Mouse (Mus musculus) heart, postnatal 4 days (tissue): ENCODE results near the gene Aldh1l2. TPM values are rescaled to one million over a fixed set of nuclear protein-coding genes. Genes with fewer than 3 reads are reported as not detected.
A peak's percentile ranks its signal among the peaks of the same experiment; 100 is the strongest.
"Not testable (repeated sequence)": the region's sequence is repeated elsewhere in the genome, so short reads cannot be mapped to it uniquely, and the experiment has no call there.

Experiments used
- DNase-seq: peaks from one replicate; pipeline ENCODE4 v3.0.0; 2021
- total RNA-seq, 2 experiments: library from RNA; stranded (reverse); gene quantifications; 2 replicates each; pipeline ENCODE4 v1.2.3; 2021

Aldh1l2 gene
- total RNA-seq = 10 to 100 TPM; 31.3 to 36.3 TPM

DNA sequence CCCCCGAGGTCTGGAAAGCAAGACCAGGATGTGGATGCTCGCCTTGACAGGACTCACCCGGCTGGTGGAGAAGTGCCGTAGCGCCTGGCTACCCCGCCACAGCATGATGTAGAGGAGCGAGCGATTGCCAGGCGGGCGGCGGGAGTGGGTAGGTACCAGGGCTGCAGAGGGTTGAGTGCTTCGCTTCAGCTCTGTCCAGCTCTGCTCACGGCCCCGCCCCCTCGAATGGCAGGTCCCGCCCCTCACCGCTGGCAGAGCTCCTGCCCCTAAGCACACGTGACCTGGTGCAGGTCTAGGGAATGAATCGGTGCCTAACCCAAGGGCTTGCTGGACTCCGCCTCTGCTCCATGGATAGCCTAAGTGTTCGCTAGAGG lies at the start of gene Aldh1l2:
TSS of gene Aldh1l2 (minus strand) at position 231 of the 374 bp plus-strand sequence.
- DNase-seq = peak; percentile 83

DNA sequence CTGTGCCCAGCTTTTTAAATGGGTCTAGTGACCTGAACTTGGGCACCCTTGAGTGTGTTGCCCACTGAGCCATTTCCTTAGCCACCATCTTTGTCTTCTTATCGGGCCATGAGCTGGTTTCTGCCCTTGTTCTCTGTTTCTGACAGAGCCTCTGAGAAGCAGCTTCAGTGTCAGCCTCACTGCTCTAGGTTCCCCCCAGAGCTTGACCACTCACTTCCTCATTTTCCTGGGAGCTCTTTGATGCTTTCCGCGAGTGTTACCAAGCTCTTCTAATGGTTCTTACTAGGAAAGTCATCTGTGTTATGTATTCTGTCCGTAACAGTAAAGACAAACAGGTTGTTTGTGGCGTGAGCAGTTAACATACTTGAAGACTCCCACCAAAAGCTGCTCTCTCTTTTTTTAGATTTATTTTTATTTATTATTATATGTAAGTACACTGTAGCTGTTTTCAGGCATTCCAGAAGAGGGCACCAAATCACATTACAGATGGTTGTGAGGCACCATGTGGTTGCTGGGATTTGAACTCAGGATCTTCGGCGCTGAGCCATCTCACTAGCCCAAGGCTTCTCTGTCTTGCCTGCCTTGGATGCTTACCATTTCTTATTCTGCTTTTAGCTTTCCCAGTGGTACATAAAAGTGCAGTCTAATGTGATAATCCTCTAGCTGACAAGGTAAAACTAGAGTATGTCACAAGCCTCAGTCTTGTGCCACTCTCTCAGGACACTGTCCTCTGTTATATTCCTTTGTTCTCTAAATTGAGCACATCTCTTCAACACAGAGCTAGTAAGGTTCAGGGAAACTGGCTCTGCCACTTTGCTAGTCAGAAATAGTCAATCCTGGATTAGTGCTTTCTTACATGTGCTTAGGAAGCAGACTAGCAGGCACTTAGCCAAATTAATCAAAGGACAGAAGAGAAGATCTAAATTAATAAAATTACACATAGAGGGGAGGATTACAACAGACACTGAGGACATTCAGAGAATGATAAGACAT lies 31.8 kb upstream of the Aldh1l2 start:
- no peak for DNase-seq

DNA sequence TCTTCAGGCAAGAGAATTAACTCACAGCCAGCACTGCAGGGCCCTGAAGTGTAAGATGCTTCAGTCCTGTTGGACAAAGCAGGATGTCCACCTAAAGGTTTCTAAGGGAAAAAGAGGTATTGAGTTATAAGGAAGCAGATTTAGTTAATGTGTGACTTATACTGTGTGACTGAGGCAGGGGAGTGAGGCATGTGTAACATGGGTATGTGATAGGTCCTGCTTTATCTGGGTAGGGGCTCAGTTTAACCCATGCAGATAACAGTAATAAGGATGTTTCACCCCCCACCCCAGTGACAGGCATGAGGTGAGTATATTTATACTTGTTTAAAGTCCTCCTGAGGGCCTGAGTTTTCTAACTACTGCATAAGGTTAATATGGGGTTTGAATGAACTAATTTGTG lies 29.1 kb upstream of the Aldh1l2 start:
- DNase-seq = no peak

DNA sequence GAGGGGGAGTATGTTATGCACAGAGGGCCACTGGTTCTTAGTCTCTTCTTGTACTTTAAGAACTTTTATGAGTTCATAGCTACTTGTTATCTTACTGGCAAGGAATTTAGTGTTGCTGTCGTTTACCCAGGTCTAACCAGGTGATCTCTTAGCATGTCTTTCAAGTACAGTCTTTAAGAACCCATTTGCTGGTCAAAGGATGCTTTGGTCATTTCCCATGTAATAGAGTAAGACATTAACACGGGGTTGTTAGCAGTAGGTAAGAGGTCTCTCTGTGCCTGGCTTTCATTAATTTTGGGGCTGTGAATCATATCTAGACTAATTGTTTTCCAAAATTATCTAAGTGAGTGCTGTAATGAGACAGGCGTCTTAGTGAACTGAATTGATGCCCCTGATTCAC lies 11.4 kb upstream of the Aldh1l2 start:
- no peak for DNase-seq

DNA sequence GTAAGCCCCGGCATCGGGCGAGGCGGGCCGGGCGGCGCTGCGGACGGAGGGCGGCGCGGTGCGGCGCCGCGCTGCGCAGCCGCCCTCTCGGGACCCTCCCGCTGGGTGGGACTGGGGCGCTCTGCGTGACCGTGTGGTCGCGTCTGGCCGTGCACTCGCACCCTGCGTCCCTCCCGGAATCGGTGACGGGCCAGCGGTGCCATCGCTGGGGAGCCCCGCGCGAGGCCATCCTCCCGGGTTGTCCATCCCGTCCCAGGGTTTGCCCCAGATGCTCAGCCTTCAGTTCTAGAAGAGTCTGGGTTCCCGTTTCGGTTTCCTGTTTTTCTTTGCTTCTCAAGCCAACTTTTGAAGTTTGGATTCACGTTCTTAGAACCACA lies 10.2 kb upstream of the Aldh1l2 start:
- no peak for DNase-seq

DNA sequence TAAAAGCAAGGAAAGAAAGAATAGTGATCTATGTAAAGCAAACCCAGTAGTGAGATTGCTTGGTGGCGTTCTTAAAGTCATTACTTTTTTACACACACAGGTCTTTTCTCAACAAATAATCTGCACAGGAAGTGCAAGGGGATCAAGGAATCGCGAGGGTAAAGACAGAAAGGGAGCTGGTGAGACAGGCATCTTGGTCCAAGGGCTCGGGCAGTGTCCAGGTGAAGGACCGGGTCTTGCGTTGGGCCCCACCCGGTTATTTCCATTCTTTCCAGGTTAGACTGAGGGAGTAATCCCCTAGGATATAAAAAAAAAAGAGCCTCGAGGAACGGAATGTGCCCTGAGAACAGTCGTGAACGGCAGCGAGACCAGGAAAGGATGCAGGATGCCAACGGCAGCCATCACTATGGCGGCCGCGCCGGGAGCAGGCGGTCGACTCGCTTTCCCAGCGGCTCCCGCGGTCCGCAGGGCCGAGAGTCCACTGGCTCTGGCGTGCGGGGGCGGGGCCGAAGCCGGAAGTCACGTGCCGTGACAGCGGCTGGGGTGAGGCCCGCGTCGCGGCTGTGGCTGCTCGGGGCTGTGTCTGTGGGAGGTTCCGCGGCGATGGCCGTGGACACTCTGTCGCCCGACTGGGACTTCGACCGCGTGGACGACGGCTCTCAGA lies 9.6 kb upstream of the Aldh1l2 start, which contains the start of gene Washc4:
TSS of gene Washc4 (plus strand) at position 314 of the 664 bp plus-strand sequence.
- peak; percentile 97 for DNase-seq

DNA sequence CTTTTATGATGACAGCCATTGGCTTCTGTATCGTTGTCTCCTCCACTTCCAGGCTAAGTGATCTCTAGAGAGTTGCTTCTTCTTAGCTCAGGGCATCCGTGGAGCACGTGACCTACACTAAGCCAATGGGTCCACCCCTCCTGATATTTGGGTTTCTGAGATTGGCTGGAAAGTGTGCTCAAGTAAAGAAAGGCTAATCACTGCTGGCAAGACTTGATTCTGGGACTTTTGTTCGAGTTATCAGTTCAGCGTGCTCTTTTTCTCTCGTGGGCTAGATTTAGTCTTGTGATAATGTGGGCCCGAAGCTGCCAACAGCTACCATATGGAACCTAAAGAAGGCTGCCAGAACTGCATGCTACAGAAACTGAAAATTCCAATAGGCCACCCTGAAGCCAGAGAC lies 8.3 kb upstream of the Aldh1l2 start:
- DNase-seq = no peak

DNA sequence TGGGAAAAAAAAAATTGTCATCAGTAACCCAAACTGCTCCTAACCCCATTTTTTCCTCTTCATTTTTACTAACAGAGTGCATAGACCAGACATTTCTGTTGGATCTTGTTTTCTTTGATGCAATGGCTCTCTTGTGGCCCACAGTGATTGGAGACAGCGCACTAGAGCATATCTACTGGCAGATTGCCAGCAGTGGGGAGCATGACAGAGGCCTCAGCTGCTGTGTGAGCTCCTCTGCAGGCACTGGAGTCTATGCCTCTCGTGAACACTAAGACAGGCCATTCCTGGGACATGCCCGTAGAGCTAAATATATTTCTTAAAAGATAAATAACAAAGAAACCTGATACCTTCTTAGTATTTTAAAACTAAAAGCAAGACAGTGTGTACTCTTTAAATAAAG lies 6.2 kb upstream of the Aldh1l2 start:
- DNase-seq = peak; percentile 18

DNA sequence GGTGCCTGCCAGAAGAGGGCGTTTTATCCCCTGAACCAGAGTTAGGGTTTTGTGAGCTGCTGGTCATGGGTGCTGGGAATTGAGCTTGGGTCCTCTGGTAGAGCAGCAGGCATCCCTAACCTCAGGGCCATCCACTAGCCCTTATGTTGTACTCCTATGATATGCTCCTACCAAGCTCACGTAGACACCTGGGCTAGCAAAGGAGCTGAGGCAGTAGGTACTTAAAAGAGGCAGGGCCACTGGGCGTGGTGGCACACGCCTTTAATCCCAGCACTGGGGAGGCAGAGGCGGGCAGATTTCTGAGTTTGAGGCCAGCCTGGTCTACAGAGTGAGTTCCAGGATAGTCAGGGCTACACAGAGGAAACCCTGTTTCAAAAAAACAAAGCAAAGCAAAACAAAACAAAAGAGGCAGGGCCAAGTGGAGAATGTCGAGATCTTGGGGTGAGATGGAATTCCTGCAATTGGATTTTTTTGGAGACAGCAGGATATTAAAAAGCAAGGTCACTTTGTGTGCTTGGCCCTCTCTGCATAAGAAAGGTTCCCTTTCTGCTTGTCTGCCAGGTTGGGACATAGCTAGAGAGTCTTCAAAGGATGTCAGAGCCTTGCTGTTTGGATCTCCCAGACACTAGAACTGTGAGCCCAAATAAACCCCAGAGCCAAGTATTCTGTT lies 5.5 kb upstream of the Aldh1l2 start:
- no peak for DNase-seq

DNA sequence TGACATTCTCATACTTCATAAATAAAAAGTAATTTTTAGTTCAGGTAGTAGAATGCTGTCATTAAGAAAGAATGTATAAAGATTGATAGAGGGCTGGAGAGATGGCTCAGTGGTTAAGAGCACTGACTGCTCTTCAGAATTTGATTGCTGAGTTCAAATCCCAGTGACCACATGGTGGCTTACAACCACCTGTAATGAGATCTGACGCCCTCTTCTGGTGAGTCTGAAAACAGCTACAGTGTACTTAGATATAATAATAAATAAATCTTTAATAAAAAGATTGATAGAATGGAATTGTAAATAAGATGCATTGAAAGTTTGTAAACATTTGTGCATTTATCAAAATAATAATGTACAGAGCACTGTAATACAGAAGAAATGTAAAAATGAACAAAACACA lies 2.5 kb upstream of the Aldh1l2 start:
- no peak for DNase-seq

DNA sequence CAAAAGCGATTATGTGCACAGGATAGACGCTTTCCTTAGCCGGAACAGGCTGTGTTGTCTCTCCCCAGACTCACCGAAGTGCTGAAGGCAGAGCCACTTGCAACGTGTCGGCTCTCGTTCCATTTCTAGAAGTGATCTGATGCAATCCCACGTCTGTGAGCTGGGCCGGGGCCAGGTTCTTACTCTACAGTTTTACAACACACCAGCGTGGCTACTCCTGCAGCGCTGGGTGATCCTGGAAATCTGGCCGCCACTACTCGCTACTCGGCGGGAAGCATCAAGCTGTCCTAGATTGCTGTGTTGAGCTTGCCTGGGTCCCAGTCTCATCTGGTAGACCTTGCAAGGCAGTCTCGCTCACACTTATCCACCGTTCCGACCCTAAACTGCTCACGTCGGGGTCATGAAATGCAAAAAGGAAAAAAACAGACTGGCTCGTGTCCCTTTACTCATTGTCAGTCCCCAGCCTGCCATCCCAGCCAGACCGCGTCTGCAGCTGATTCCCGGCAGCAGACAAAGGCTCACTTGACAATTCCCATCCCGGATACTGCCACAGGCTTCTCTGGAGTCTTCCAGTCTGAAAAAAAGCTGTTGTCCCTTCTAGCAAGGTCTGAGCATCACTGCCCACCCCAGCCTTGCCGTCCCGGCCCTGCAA lies 556 bp downstream of the Aldh1l2 start:
- peak; percentile 67 for DNase-seq

DNA sequence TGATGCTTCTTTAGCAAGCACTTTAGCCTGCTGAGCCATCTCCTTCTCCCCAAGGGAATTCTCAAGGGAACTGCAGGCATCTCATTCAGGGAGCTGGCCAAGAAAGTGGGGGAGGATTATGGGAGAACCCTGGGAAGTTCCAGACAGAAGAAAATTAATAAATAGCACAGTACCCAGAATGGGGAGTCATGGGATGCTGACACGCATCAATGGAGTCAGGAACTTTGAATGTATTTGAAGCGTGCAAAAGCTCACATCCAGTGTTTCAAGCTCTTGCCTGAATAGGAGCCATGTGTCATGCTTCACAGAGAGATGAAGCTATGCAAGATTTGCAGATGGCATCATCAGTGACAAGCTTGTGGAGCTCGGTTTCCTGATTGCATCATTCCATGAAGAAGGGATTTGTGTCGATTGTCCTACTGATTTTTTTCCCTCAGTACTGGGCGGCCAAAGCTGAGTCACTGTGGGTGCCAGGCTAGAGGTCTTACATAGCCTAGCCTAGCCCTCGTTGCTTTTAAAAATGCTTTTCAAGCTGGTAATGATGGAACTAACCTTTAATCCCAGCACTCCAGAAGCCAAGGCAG lies 3.5 kb downstream of the Aldh1l2 start:
- DNase-seq = no peak

DNA sequence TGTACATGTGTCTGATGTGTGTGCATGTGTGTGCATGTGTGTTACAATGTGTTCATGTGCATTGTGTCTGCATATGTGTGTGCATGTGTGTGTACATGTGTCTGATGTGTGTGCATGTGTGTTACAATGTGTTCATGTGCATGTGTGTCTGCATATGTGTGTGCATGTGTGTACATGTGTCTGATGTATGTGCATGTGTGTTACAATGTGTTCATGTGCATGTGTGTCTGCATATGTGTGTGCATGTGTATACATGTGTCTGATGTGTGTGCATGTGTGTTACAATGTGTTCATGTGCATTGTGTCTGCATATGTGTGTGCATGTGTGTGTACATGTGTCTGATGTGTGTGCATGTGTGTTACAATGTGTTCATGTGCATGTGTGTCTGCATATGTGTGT lies 9.7 kb downstream of the Aldh1l2 start:
- not testable (repeated sequence) for DNase-seq

DNA sequence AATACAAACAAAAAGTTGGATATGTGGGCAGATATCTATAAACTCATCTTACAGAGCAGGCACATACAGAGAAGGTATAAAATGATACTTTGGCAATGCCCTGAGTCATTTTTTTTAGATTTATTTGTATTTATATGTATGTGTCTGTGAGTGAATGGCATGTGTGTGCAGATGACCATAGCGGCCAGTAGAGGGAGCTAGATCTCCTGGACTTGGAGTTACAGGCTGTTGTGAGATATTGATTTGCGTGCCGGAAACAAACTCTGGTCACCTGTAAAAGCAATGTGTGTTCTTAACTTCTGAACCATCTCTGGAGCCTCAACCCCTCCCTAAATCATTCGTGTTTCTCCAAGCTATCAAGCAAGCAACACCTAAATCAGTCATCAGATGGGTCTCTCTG lies 12.9 kb downstream of the Aldh1l2 start:
- DNase-seq = no peak

DNA sequence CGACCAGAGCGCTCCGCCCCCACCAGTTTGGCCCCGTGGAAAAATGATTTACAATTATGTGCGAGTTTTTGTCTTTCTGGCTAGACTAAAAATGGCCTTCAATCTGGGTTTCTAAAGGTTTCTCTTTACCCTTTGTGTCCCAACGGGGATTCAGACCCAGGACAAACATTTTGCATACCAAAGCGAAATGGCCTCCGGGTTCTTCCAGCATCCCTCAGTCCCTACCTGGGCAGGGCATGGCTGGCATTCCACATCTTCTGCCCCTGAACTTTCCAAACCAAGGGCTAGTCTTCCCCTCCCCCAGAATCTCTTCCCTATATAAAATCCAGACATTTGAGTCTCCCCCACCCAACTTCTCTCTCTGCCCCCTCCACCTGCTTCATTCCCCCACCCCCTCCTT lies 20.2 kb downstream of the Aldh1l2 start:
- DNase-seq = no peak

DNA sequence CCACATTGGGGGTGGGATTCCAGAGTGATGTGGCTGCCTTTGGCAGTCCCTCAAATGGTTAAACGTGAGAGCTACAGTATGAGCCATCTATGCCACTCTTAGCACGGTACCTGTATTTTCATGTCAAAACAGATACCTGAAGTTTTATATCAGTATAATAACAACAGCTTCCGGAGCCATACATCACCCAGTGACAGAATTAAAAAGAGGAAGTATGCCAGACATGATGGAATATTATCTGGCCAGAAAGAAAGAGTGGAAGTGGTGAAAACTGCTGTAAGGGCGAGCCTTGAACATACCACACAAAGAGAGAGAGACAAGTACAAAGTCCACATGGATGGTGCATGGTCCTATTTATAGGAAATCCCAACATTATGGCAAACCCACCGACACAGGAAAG lies 22.6 kb downstream of the Aldh1l2 start:
- no peak for DNase-seq

DNA sequence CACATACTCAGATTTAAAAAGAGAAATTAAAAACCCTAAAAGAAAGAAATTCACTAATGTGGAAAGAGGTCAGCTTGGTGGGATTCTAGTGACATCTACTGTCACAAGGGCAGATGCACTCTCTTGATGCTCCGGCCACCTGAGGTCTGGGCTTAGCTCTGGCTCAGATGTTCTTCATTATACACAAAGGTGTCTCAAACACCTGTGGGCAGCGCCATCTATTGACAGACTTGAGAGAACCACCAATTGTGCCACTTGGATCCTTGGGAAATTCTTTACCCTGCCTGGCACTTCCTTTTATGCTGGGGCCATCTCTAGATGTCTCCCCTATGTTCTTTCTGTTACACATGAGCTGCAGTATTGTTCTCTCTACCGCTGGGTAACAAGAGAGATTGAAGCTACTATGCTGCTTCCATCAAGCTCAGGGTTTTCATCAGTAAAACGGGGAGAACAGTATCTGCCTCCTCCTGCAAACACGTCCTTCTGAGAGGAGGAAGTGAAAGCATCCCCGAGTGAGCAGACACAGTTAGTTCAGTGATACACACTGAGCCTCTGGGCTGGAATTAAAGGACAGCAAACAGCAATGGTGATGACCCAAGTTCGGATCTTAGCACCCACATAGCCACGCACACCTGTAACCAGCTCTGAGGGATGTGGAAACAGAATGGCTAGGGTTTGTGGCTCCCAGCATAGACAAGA lies 24.8 kb downstream of the Aldh1l2 start:
- peak; percentile 7 for DNase-seq

DNA sequence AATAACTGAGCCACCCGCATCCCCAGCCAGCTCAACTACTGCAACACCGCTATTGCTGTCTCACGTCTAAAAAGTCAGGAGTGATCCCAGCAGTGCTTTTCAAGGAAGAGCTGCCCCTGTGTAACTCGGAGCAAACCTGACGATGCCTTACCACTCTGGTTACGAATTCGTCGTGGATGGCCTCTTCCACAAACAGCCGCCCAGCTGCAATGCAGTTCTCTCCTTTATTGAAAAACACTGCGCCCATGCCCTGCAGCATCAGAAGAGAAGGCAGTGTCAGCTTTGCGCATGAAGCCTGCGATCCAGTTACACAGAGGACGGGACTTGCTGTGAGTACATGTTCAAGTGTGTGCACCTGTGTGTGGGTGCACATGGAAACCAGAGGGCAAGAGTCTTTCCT lies 36.6 kb downstream of the Aldh1l2 start:
- DNase-seq = no peak

DNA sequence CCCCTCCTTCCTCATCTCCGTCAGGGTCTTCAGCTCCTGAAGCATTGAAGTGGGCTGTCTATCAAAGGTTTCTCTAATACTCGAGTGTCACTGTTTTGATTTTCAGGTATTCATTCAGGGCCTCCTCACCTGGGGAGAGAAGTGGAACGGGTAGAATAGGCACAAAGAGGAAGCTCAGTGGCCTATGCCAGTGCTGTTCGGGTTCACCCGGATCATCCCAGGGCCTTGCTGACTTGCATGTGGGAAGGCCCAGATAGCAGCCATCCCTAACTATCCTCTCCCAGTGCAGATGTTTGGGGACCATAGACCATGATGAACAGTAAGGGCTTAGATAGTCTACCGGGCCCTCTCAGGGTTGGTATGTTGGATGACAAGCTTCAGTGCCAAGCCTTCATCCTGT lies 43.4 kb downstream of the Aldh1l2 start:
- DNase-seq = no peak

DNA sequence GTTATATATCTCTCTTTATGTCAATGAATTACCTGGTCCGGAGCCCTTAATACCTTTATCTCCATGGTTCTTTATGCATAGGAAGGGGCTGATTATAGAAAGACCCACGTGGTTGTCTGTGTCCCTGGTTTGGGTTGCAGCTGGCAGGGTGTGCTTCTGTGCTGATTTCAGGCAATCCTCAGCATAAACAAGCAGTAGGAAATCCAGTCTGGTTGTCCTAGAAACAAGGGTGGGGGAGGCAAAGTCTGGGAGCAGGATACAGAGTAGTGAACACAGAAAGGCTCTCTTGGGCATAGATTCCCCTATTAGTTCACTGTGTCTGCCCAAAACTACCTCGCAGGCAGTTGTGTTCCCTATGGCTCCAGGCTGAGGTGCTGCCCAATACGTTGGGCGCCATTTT lies 56.7 kb downstream of the Aldh1l2 start:
- DNase-seq = no peak

DNA sequence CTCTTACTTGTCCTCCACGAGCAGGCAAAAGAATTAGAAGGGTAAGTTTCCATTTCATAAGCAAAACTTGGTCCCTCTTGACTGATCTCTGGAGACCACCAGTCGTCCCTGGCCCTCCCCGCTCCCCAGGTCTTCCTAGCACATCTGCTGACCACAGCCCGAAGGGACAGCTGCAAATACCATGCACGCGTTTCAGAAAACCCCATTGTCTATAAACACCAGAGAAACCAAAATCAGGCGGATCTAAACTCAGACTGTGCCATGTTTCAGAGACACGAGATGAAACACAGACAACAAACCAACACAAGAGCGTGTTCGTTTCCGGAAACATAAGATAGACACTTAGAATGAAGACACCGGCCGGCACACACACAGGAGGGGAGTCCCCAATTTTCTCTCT lies 58.7 kb downstream of the Aldh1l2 start:
- no peak for DNase-seq

DNA sequence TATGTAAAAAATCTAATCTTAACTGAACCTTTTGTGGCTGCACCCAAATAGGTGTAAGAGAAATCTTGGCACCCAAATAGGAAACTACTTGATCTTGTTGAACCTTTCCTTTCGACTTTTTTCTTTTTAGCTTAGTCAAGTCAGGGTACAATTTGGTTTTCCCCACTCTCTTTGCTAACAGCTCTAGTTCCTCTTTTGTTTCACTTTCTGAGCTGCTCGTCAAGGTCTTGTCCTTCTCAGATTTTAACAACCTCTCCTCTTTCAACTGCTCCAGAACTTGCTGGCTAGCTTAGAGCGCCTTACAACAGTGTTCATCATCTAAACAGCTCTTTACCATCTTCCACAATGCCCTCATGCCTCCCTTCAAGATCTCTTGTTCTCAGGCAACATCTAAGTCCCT lies 76.4 kb downstream of the Aldh1l2 start:
- DNase-seq = no peak
